Comparison of ENCODE assay signal across 9 mouse cellular contexts in the genomic region with DNA sequence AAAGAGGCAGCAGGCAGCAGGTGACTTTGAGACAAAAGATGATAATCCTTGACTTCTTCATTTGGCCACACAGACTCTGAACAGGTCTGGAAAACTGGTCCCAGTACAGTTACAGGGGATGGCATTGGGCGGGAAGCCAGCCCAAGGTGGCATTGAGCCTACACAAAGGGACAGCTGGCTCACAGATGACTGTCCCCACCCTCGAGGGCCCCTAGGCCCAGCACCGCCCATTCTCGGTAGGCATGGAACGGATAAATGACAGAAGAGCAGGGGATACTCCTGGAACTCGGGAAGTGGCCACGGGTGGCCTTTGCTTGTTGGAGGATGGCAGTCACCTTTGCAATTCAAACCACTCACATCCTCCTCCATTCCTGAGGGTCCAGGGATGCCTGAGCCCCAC. TPM values are rescaled to one million over a fixed set of nuclear protein-coding genes. Genes with fewer than 3 reads are reported as not detected.
DNase-seq lines count a peak whose midpoint lies in the region; ATAC-seq and TF ChIP-seq lines count a peak whose summit lies in the region.
"Had no signal": no experiment of that assay in that cellular context is flagged by ENCODE, and none has a peak within 500 bp of the region (broad histone marks: within the 10 kb centered on the region; RNA-seq: fewer than 3 reads in every experiment).

No protein-coding gene starts in this region.

- ATAC-seq in lung, postnatal 0 days, result no peak
- ATAC-seq in limb, embryonic 15.5 days (ENCODE audit: insufficient number of reproducible peaks, low FRiP score, low TSS enrichment, low read depth), result no peak

- TF ChIP-seq EP300 in lung, postnatal 0 days (IDR thresholded peaks at IDR 0.05), result no peak

- WGBS in lung, postnatal 0 days, result 13% methylated on average over 7 of the region's 7 CpGs
- 13% methylated on average over 7 of the region's 7 CpGs for WGBS in limb, embryonic 15.5 days

- H3K9ac ChIP-seq in lung, postnatal 0 days (replicated peaks; ENCODE audit: low read depth), result peak overlapping the region; percentile 78; the same call in 1 of the 2 replicates
- H3K9ac ChIP-seq in limb, embryonic 15.5 days, result peak overlapping the region; percentile 90

- H3K4me3 ChIP-seq in lung, postnatal 0 days (ENCODE audit: low read depth, low read length), result peak overlapping the region; percentile 79
- peak overlapping the region; percentile 86 for H3K4me3 ChIP-seq in limb, embryonic 15.5 days

- no peak for TF ChIP-seq CTCF in lung, postnatal 0 days (IDR thresholded peaks at IDR 0.05)

- peak overlapping the region; percentile 92 for H3K4me2 ChIP-seq in lung, postnatal 0 days (replicated peaks; ENCODE audit: low read depth, low read length)
- peak overlapping the region; percentile 88 for H3K4me2 ChIP-seq in limb, embryonic 15.5 days

- DNase-seq in adrenal gland, adult 2 months, result peak; percentile 67
- no peak for DNase-seq in adrenal gland, adult 8-10 months
- DNase-seq in lung, postnatal 0 days (ENCODE audit: low spot score), result no peak
- DNase-seq in lung, postnatal 10 days, result no peak
- DNase-seq in testis, postnatal 10 days (ENCODE audit: low spot score), result peak; percentile 62
- DNase-seq in left cerebral cortex, postnatal 10 days (ENCODE audit: extremely low spot score in 1 of 2, low spot score in 2 of 2), result no peak
- DNase-seq in kidney, adult 18-20 months, result no peak

- H3K27ac ChIP-seq in lung, postnatal 0 days (ENCODE audit: low read length), result no peak overlapping the region
- H3K27ac ChIP-seq in limb, embryonic 15.5 days, result no peak overlapping the region; the same call in 1 of the 2 replicates

- no peaks in the 10 kb centered on the region for H3K27me3 ChIP-seq in lung, postnatal 0 days (replicated peaks; ENCODE audit: insufficient read depth, low read length)
- no peaks in the 10 kb centered on the region for H3K27me3 ChIP-seq in limb, embryonic 15.5 days

- intact Hi-C loops in left cerebral cortex, postnatal 10 days (cut with DNase I), result no loop called here

- peaks cover 19% of the 10 kb centered on the region; the same call in 1 of the 2 replicates for H3K36me3 ChIP-seq in lung, postnatal 0 days (ENCODE audit: insufficient read depth, low read length)
- H3K36me3 ChIP-seq in limb, embryonic 15.5 days, result peaks cover 34% of the 10 kb centered on the region

- no peaks in the 10 kb centered on the region for H3K9me3 ChIP-seq in lung, postnatal 0 days (ENCODE audit: low read length)
- no peaks in the 10 kb centered on the region for H3K9me3 ChIP-seq in limb, embryonic 15.5 days

- H3K4me1 ChIP-seq in lung, postnatal 0 days (ENCODE audit: insufficient read depth, low read depth, low read length), result peaks cover 20% of the 10 kb centered on the region; the same call in 1 of the 2 replicates
- H3K4me1 ChIP-seq in limb, embryonic 15.5 days, result peaks cover 44% of the 10 kb centered on the region

RNA-seq across cellular contexts. Expression of a gene that starts 2.1 kb away (rescaled TPM):
- total RNA-seq in adrenal gland, adult 2 months (2021), result 10 to 100 TPM; 19.2 to 19.5 TPM
- 60.7 and 61.5 TPM in 2 replicates for polyA plus RNA-seq in adrenal gland, adult 2 months (2012; rRNA removed)
- total RNA-seq in adrenal gland, adult 8-10 months (2022), result 10 to 100 TPM; 17.4 to 21.6 (median 20.8) TPM
- 6.0 and 6.3 TPM in 2 replicates for polyA plus RNA-seq in lung, postnatal 0 days (2015; fragmentation: Nextera tagmentation; extraction: Ambion mirVana)
- 6.1 and 6.8 TPM in 2 replicates for polyA plus RNA-seq in limb, embryonic 15.5 days (2015; fragmentation: Nextera tagmentation; extraction: Ambion mirVana)
- 10 to 100 TPM; 31.1 to 35.4 TPM for total RNA-seq in left cerebral cortex, postnatal 10 days (2021)

RNA-seq across cellular contexts. Expression of a gene that starts 14.0 kb away (rescaled TPM):
- 100 to 1,000 TPM; 125 to 146 TPM for total RNA-seq in adrenal gland, adult 2 months (2021)
- 158 and 165 TPM in 2 replicates for polyA plus RNA-seq in adrenal gland, adult 2 months (2012; rRNA removed)
- total RNA-seq in adrenal gland, adult 8-10 months (2022), result 100 to 1,000 TPM; 147 to 161 (median 156) TPM
- polyA plus RNA-seq in lung, postnatal 0 days (2015; fragmentation: Nextera tagmentation; extraction: Ambion mirVana), result 90.6 and 90.7 TPM in 2 replicates
- 218 and 219 TPM in 2 replicates for polyA plus RNA-seq in limb, embryonic 15.5 days (2015; fragmentation: Nextera tagmentation; extraction: Ambion mirVana)
- 100 to 1,000 TPM; 121 to 124 TPM for total RNA-seq in left cerebral cortex, postnatal 10 days (2021)

RNA-seq across cellular contexts. Expression of a gene that starts 21.3 kb away (rescaled TPM):
- total RNA-seq in adrenal gland, adult 2 months (2021), result 1,000 to 10,000 TPM in 1 of 2 experiments, 100 to 1,000 TPM in 1; 714 to 1,027 TPM
- polyA plus RNA-seq in adrenal gland, adult 2 months (2012; rRNA removed), result 2,955 and 2,958 TPM in 2 replicates
- 100 to 1,000 TPM; 515 to 715 (median 604) TPM for total RNA-seq in adrenal gland, adult 8-10 months (2022)
- polyA plus RNA-seq in lung, postnatal 0 days (2015; fragmentation: Nextera tagmentation; extraction: Ambion mirVana), result 511 and 651 TPM in 2 replicates
- polyA plus RNA-seq in limb, embryonic 15.5 days (2015; fragmentation: Nextera tagmentation; extraction: Ambion mirVana), result 562 and 570 TPM in 2 replicates
- 100 to 1,000 TPM; 508 to 513 TPM for total RNA-seq in left cerebral cortex, postnatal 10 days (2021)

RNA-seq across cellular contexts. Expression of a gene that starts 29.1 kb away (rescaled TPM):
- total RNA-seq in adrenal gland, adult 2 months (2021), result under 1 TPM; 0.14 to 0.45 TPM
- 1.5 and 2.6 TPM in 2 replicates for polyA plus RNA-seq in adrenal gland, adult 2 months (2012; rRNA removed)
- 1 to 10 TPM in 1 of 4 experiments, under 1 TPM in 3; 0.21 to 1.3 (median 0.41) TPM for total RNA-seq in adrenal gland, adult 8-10 months (2022)
- 1.00 and 1.0 TPM in 2 replicates for polyA plus RNA-seq in lung, postnatal 0 days (2015; fragmentation: Nextera tagmentation; extraction: Ambion mirVana)
- polyA plus RNA-seq in limb, embryonic 15.5 days (2015; fragmentation: Nextera tagmentation; extraction: Ambion mirVana), result 0.91 and 0.99 TPM in 2 replicates
- 1 to 10 TPM; 3.1 to 5.1 TPM for total RNA-seq in left cerebral cortex, postnatal 10 days (2021)
- total RNA-seq: neutrophil, adult 5-6 weeks had no signal

RNA-seq across cellular contexts. Expression of a gene that starts 37.1 kb away (rescaled TPM):
- total RNA-seq in adrenal gland, adult 2 months (2021), result 10 to 100 TPM in 1 of 2 experiments, 1 to 10 TPM in 1; 8.0 to 10.3 TPM
- 35.1 and 41.5 TPM in 2 replicates for polyA plus RNA-seq in adrenal gland, adult 2 months (2012; rRNA removed)
- 10 to 100 TPM in 2 of 4 experiments, 1 to 10 TPM in 2; 9.2 to 11.1 (median 10.3) TPM for total RNA-seq in adrenal gland, adult 8-10 months (2022)
- 6.4 and 7.3 TPM in 2 replicates for polyA plus RNA-seq in lung, postnatal 0 days (2015; fragmentation: Nextera tagmentation; extraction: Ambion mirVana)
- polyA plus RNA-seq in limb, embryonic 15.5 days (2015; fragmentation: Nextera tagmentation; extraction: Ambion mirVana), result 11.9 and 13.8 TPM in 2 replicates
- under 1 TPM; 0.66 to 0.85 TPM for total RNA-seq in left cerebral cortex, postnatal 10 days (2021)
- total RNA-seq: neutrophil, adult 5-6 weeks had no signal

Comparison
In these comparisons a context has a peak if more than half of its experiments do, and no peak if none do; other contexts are left out.
1. DNase-seq: peak in adrenal gland, adult 2 months (single experiment) and testis, postnatal 10 days (single experiment); none in adrenal gland, adult 8-10 months (single experiment), lung, postnatal 0 days (single experiment), lung, postnatal 10 days (single experiment), left cerebral cortex, postnatal 10 days (0 of 2) and kidney, adult 18-20 months (single experiment).